Comparison of ENCODE assay signal across 11 mouse cellular contexts in the genomic region with DNA sequence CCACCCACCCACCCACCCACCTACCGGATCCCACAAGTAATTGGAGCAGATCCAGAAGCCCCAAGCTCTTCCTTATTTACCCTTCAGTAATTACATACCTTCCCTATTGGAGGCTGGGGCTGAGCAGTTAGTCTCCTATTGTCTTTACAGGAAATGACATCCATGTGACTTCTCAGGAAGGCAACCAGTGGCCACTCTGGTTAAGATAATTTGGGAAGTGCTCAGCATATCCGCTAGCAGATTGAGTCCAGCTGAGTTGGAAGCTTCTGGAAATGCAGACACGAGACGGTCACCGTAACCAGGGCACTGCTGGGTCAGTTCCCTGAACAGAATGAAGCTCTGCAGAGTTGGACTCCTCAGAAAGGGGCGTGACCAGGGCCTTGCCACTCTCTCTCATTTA.
A peak's percentile ranks its signal among the peaks of the same experiment; 100 is the strongest.
DNase-seq lines count a peak whose midpoint lies in the region; ATAC-seq lines count a peak whose summit lies in the region.
"Had no signal": no experiment of that assay in that cellular context is flagged by ENCODE, and none has a peak within 500 bp of the region (broad histone marks: within the 10 kb centered on the region; RNA-seq: fewer than 3 reads in every experiment).

No protein-coding gene starts in this region.

- no peak overlapping the region for H3K9ac ChIP-seq in embryonic facial prominence, embryonic 11.5 days (replicated peaks; ENCODE audit: low read length)
- H3K9ac ChIP-seq in hindbrain, embryonic 13.5 days: no peak overlapping the region
- no peak overlapping the region for H3K9ac ChIP-seq in liver, embryonic 13.5 days

- H3K4me2 ChIP-seq in embryonic facial prominence, embryonic 11.5 days (ENCODE audit: low read depth, low read length): no peak overlapping the region
- no peak overlapping the region for H3K4me2 ChIP-seq in hindbrain, embryonic 13.5 days
- no peak overlapping the region for H3K4me2 ChIP-seq in liver, embryonic 13.5 days

- WGBS in embryonic facial prominence, embryonic 11.5 days: 39% methylated on average over 6 of the region's 6 CpGs
- WGBS in hindbrain, embryonic 13.5 days: 74% methylated on average over 6 of the region's 6 CpGs
- 65% methylated on average over 6 of the region's 6 CpGs for WGBS in liver, embryonic 13.5 days (ENCODE audit: insufficient replicate concordance)

- H3K4me3 ChIP-seq in embryonic facial prominence, embryonic 11.5 days (ENCODE audit: low read depth, low read length): no peak overlapping the region
- H3K4me3 ChIP-seq in hindbrain, embryonic 13.5 days: no peak overlapping the region
- H3K4me3 ChIP-seq in liver, embryonic 13.5 days (replicated peaks): no peak overlapping the region
- H3K4me3 ChIP-seq: myocyte had no signal

- no peak for ATAC-seq in embryonic facial prominence, embryonic 11.5 days (replicated peaks; ENCODE audit: insufficient number of reproducible peaks, low FRiP score, low TSS enrichment, low read depth)
- ATAC-seq in hindbrain, embryonic 13.5 days (ENCODE audit: low FRiP score): no peak
- 0 out of 2 replicates have a peak, but pooled peaks have one; percentile 38 for ATAC-seq in liver, embryonic 13.5 days (ENCODE audit: low read depth)
- ATAC-seq in erythroblast, adult 5-6 weeks (replicated peaks; ENCODE audit: low FRiP score, poor library complexity, severe bottlenecking): no peak

- H3K27ac ChIP-seq in embryonic facial prominence, embryonic 11.5 days (replicated peaks; ENCODE audit: low read depth, low read length): no peak overlapping the region
- peak overlapping the region; percentile 71 for H3K27ac ChIP-seq in hindbrain, embryonic 13.5 days
- H3K27ac ChIP-seq in liver, embryonic 13.5 days: no peak overlapping the region

- no peaks in the 10 kb centered on the region for H3K9me3 ChIP-seq in embryonic facial prominence, embryonic 11.5 days (replicated peaks; ENCODE audit: control insufficient read depth, low read length)
- H3K9me3 ChIP-seq in hindbrain, embryonic 13.5 days: no peaks in the 10 kb centered on the region
- H3K9me3 ChIP-seq in liver, embryonic 13.5 days (replicated peaks): no peaks in the 10 kb centered on the region
- H3K9me3 ChIP-seq: G1E had no signal

- peak; percentile 51 for DNase-seq in R1 (ENCODE audit: low read depth, low spot score)
- peak; percentile 37 for DNase-seq in embryonic facial prominence, embryonic 11.5 days (ENCODE audit: low spot score)
- DNase-seq in liver, embryonic 13.5 days: no peak
- DNase-seq in layer of hippocampus, postnatal 10 days (ENCODE audit: low spot score in 2 of 2): no peak
- no peak for DNase-seq in natural killer cell, adult 2 months (ENCODE audit: low spot score in 2 of 2)
- no peak for DNase-seq in thymus, postnatal 25 days
- DNase-seq: cerebellum, adult 11 months had no signal

- no peaks in the 10 kb centered on the region for H3K27me3 ChIP-seq in embryonic facial prominence, embryonic 11.5 days (ENCODE audit: control insufficient read depth, insufficient read depth, low read length)
- H3K27me3 ChIP-seq in hindbrain, embryonic 13.5 days: no peaks in the 10 kb centered on the region
- no peaks in the 10 kb centered on the region for H3K27me3 ChIP-seq in liver, embryonic 13.5 days

- H3K36me3 ChIP-seq in embryonic facial prominence, embryonic 11.5 days (replicated peaks; ENCODE audit: control insufficient read depth, insufficient read depth, low read depth, low read length): no peaks in the 10 kb centered on the region
- 0 out of 2 replicates have a peak, but pooled peaks cover 3% of the 10 kb centered on the region for H3K36me3 ChIP-seq in hindbrain, embryonic 13.5 days
- no peaks in the 10 kb centered on the region for H3K36me3 ChIP-seq in liver, embryonic 13.5 days

- H3K4me1 ChIP-seq in embryonic facial prominence, embryonic 11.5 days (ENCODE audit: control insufficient read depth, insufficient read depth, low read length): no peaks in the 10 kb centered on the region; the same call in 1 of the 2 replicates
- H3K4me1 ChIP-seq in hindbrain, embryonic 13.5 days (replicated peaks): peaks cover 71% of the 10 kb centered on the region
- H3K4me1 ChIP-seq in liver, embryonic 13.5 days (replicated peaks): peaks cover 36% of the 10 kb centered on the region

Comparison
In these comparisons a context has a peak if more than half of its experiments do, and no peak if none do; other contexts are left out.
1. DNase-seq: peak in R1 (single experiment) and embryonic facial prominence, embryonic 11.5 days (single experiment); none in liver, embryonic 13.5 days (single experiment), layer of hippocampus, postnatal 10 days (0 of 2), natural killer cell, adult 2 months (0 of 2) and thymus, postnatal 25 days (single experiment).